Mouse (Mus musculus) MEL (cell line): ENCODE measurements around the gene Bckdhb. TPM values are rescaled to one million over a fixed set of nuclear protein-coding genes. Genes with fewer than 3 reads are reported as not detected.

ENCODE experiments used
- DNase-seq: peaks from one replicate; pipeline ENCODE4 v3.0.0; 2011; ENCODE audit warnings: low read depth, low spot score
- H3K27ac ChIP-seq: 2 replicates; pipeline ENCODE4 v1.5.1; 2012; ENCODE audit warnings: low read depth, mild to moderate bottlenecking, control low read depth, low read length, moderate library complexity; ENCODE audit not compliant: control insufficient read depth
- H3K27me3 ChIP-seq, 2 experiments: fragments of 150-350 bp in 1 of 2; sonication (generic) in 1 of 2; 2 replicates each; pipeline ENCODE4 v1.6.1; 2012; ENCODE audit warnings: low read length in 2 of 2, mild to moderate bottlenecking in 2 of 2, improper control_type of control experiment in 1 of 2, moderate library complexity in 1 of 2; ENCODE audit not compliant: insufficient read depth in 2 of 2, control insufficient read depth in 1 of 2
- H3K36me3 ChIP-seq, 2 experiments: 2 replicates each; pipeline ENCODE4 v1.6.1; 2012 to 2014; ENCODE audit warnings: low read length in 2 of 2, improper control_type of control experiment in 1 of 2, inconsistent platforms in 1 of 2, mild to moderate bottlenecking in 1 of 2; ENCODE audit not compliant: insufficient read depth in 2 of 2, control insufficient read depth in 1 of 2
- H3K4me1 ChIP-seq, 2 experiments: fragments of 150-350 bp in 1 of 2; sonication (generic) in 1 of 2; 2 replicates each; pipeline ENCODE4 v1.6.1; 2012; ENCODE audit warnings: low read length in 2 of 2, improper control_type of control experiment in 1 of 2, mild to moderate bottlenecking in 1 of 2; ENCODE audit not compliant: insufficient read depth in 2 of 2, control insufficient read depth in 1 of 2
- H3K4me3 ChIP-seq, 2 experiments: fragments of 150-350 bp in 1 of 2; sonication (generic) in 1 of 2; 2 replicates each; pipeline ENCODE4 v1.5.1; 2012; ENCODE audit warnings: low read depth in 2 of 2, low read length in 2 of 2, mild to moderate bottlenecking in 2 of 2, moderate library complexity in 2 of 2, control low read depth in 1 of 2, improper control_type of control experiment in 1 of 2; ENCODE audit not compliant: control insufficient read depth in 1 of 2, insufficient read depth in 1 of 2
- H3K79me2 ChIP-seq: 2 replicates; pipeline ENCODE4 v1.6.1; 2012; ENCODE audit warnings: mild to moderate bottlenecking, low read length, moderate library complexity; ENCODE audit not compliant: control insufficient read depth, poor library complexity, insufficient read depth
- H3K9ac ChIP-seq: 2 replicates; pipeline ENCODE4 v1.6.1; 2012; ENCODE audit warnings: low read depth, mild to moderate bottlenecking, control low read depth, low read length, moderate library complexity; ENCODE audit not compliant: control insufficient read depth, poor library complexity, severe bottlenecking
- H3K9me3 ChIP-seq: fragments of 150-350 bp; sonication (generic); replicated peaks from 2 replicates; pipeline ENCODE4 v1.6.1; 2012; ENCODE audit warnings: mild to moderate bottlenecking, low read length, improper control_type of control experiment, moderate library complexity; ENCODE audit not compliant: insufficient read depth
- CHD1 ChIP-seq: IDR thresholded peaks from 2 replicates; pipeline ENCODE4 v1.6.1; 2012; ENCODE audit warnings: low read depth, mild to moderate bottlenecking, inconsistent platforms, low read length, improper control_type of control experiment
- E2F4 ChIP-seq: IDR thresholded peaks from 2 replicates; pipeline ENCODE4 v1.6.1; 2011; ENCODE audit warnings: low read depth, low read length, improper control_type of control experiment, borderline replicate concordance
- ETS1 ChIP-seq: IDR thresholded peaks from 2 replicates; pipeline ENCODE4 v1.6.1; 2012; ENCODE audit warnings: low read depth, mild to moderate bottlenecking, inconsistent platforms, low read length, improper control_type of control experiment, moderate library complexity
- GATA1 ChIP-seq: IDR thresholded peaks from 2 replicates; pipeline ENCODE4 v1.6.1; 2011; ENCODE audit warnings: low read depth, low read length, improper control_type of control experiment
- HCFC1 ChIP-seq: IDR thresholded peaks from 2 replicates; pipeline ENCODE4 v1.6.1; 2012; ENCODE audit warnings: low read depth, mild to moderate bottlenecking, inconsistent platforms, low read length, improper control_type of control experiment, moderate library complexity
- JUND ChIP-seq: IDR thresholded peaks from 2 replicates; pipeline ENCODE4 v1.6.1; 2011; ENCODE audit warnings: low read depth, mild to moderate bottlenecking, improper control_type of control experiment, low read length
- KAT2A ChIP-seq: conservative IDR thresholded peaks from 2 replicates; pipeline ENCODE4 v1.6.1; 2012; ENCODE audit warnings: low read depth, low read length, improper control_type of control experiment, inconsistent platforms
- MEF2A ChIP-seq: IDR thresholded peaks from 2 replicates; pipeline ENCODE4 v1.6.1; 2014; ENCODE audit warnings: low read depth, mild to moderate bottlenecking, inconsistent platforms, low read length, improper control_type of control experiment; ENCODE audit not compliant: poor library complexity, insufficient replicate concordance, severe bottlenecking; ENCODE audit errors: extremely low read depth
- MXI1 ChIP-seq: IDR thresholded peaks from 2 replicates; pipeline ENCODE4 v1.6.1; 2011; ENCODE audit warnings: mild to moderate bottlenecking, low read depth, low read length, improper control_type of control experiment
- MYB ChIP-seq: IDR thresholded peaks from 2 replicates; pipeline ENCODE4 v1.6.1; 2011; ENCODE audit warnings: mild to moderate bottlenecking, low read depth, low read length, improper control_type of control experiment
- MYC ChIP-seq: IDR thresholded peaks from 2 replicates; pipeline ENCODE4 v1.6.1; 2011; ENCODE audit warnings: low read depth, mild to moderate bottlenecking, low read length, improper control_type of control experiment, moderate library complexity
- NRF1 ChIP-seq: IDR thresholded peaks from 2 replicates; pipeline ENCODE4 v1.6.1; 2014; ENCODE audit warnings: low read depth, mild to moderate bottlenecking, inconsistent platforms, low read length, improper control_type of control experiment, moderate library complexity; ENCODE audit not compliant: poor library complexity, insufficient read depth, severe bottlenecking
- RCOR1 ChIP-seq: IDR thresholded peaks from 2 replicates; pipeline ENCODE4 v1.6.1; 2012; ENCODE audit warnings: low read depth, mild to moderate bottlenecking, inconsistent platforms, low read length, improper control_type of control experiment
- TBP ChIP-seq: IDR thresholded peaks from 2 replicates; pipeline ENCODE4 v1.8.0; 2011; ENCODE audit warnings: low read depth, low read length, improper control_type of control experiment
- TCF12 ChIP-seq: IDR thresholded peaks from 2 replicates; pipeline ENCODE4 v1.6.1; 2014; ENCODE audit warnings: low read depth, mild to moderate bottlenecking, inconsistent platforms, low read length, improper control_type of control experiment, moderate library complexity
- UBTF ChIP-seq: IDR thresholded peaks from 2 replicates; pipeline ENCODE4 v1.6.1; 2012; ENCODE audit warnings: low read depth, mild to moderate bottlenecking, inconsistent platforms, low read length, improper control_type of control experiment, moderate library complexity, borderline replicate concordance; ENCODE audit not compliant: insufficient read depth
- ZC3H11A ChIP-seq: IDR thresholded peaks from 2 replicates; pipeline ENCODE4 v1.6.1; 2012; ENCODE audit warnings: low read depth, mild to moderate bottlenecking, inconsistent platforms, low read length, improper control_type of control experiment
- ZKSCAN1 ChIP-seq: IDR thresholded peaks from 2 replicates; pipeline ENCODE4 v1.6.1; 2012; ENCODE audit warnings: low read depth, mild to moderate bottlenecking, inconsistent platforms, low read length, improper control_type of control experiment, moderate library complexity
- ZNF384 ChIP-seq: IDR thresholded peaks from 2 replicates; pipeline ENCODE4 v1.6.1; 2012; ENCODE audit warnings: low read depth, mild to moderate bottlenecking, inconsistent platforms, low read length, improper control_type of control experiment
- polyA plus RNA-seq, 2 experiments: library from polyadenylated mRNA; stranded (reverse) in 1 of 2; unstranded in 1 of 2; fragments of >175 nt in 1 of 2; fragments of >200 nt in 1 of 2; gene quantifications; 2 replicates each; pipeline versions ENCODE4 v1.2.1 to v1.2.4; 2012; ENCODE audit warnings: low replicate concordance in 2 of 2, low read depth in 1 of 2; ENCODE audit not compliant: insufficient read length in 2 of 2, insufficient read depth in 1 of 2, missing spikeins in 1 of 2
- total RNA-seq: library from RNA; depleted of rRNA; stranded (reverse); fragments of 300-350 nt; gene quantifications from 2 replicates; pipeline ENCODE4 v1.2.3, GENCODE M21; 2012

Bckdhb gene
- total and polyA plus RNA-seq, 3 experiments, result 15.9 to 26.6 TPM; not detected in 1

DNA sequence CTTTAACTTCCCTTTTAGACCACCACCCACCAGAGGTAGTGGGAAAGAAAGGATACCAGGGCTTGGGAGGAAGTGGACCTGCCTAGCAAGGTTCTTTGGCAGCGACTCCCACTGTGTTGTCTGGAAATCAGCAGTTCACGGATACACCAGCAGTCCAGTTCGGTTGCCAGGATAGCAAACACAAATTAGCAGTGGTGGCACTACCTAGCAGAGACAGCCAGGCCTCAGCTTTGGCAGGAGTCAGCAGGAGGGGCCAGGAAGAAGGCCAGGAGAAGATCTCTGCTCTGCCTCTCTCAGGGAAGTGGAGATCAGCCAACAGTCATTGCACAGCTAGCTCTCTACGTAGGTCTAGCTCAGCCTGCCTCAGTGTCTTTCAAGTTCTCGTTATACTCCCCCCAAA lies 159.7 kb downstream of the Bckdhb start:
- no peaks in the 10 kb centered on the region for H3K27me3 ChIP-seq
- TF ChIP-seq TBP (no peak), ETS1 (no peak), KAT2A (no peak), MXI1 (no peak)
- H3K9ac ChIP-seq, result no peak overlapping the region
- no peak overlapping the region for H3K27ac ChIP-seq
- no peaks in the 10 kb centered on the region for H3K9me3 ChIP-seq
- H3K4me3 ChIP-seq, result no peak overlapping the region
- H3K79me2 ChIP-seq, result no peaks in the 10 kb centered on the region
- no peaks in the 10 kb centered on the region for H3K36me3 ChIP-seq
- DNase-seq, result no peak
- H3K4me1 ChIP-seq, result no peaks in the 10 kb centered on the region; a peak in 1 of 4 replicates

GRCm38 (mm10) chr9:84090316-84091063 lies 165.5 kb downstream of the Bckdhb start:
- DNase-seq, result no peak
- TF ChIP-seq TCF12 (0 out of 2 replicates have a peak, but pooled peaks have one; percentile 41), HCFC1 (no peak)
- Histone ChIP-seq H3K79me2 (no peaks in the 10 kb centered on the region), H3K36me3 (no peaks in the 10 kb centered on the region; a peak in 1 of 4 replicates), H3K9ac (no peak overlapping the region), H3K4me3 (no peak overlapping the region), H3K4me1 (no peaks in the 10 kb centered on the region; a peak in 1 of 4 replicates), H3K9me3 (no peaks in the 10 kb centered on the region), H3K27ac (no peak overlapping the region), H3K27me3 (no peaks in the 10 kb centered on the region)

DNA sequence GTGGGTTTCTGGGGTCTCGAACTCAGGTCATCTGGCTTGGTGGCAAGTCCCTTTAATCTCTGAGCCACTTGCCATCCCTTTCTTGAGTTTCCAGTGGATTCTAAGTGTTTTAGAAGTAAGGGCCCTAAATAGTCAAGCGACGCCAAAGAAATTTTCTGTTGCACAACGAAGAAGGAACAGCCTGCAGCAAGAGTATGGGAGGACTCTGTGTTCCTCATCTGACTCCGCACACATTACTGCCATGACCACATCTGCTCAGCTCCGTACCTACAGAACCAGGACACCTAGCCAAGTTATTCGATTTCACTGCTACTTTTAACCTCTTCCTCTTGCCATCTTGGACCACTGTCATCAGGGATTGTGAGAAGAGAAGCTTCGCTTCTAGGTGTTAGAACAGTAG lies 168.0 kb downstream of the Bckdhb start:
- Histone ChIP-seq H3K79me2 (no peaks in the 10 kb centered on the region), H3K9ac (no peak overlapping the region), H3K4me3 (no peak overlapping the region), H3K27ac (no peak overlapping the region), H3K4me1 (no peaks in the 10 kb centered on the region; a peak in 1 of 4 replicates), H3K9me3 (no peaks in the 10 kb centered on the region), H3K27me3 (no peaks in the 10 kb centered on the region), H3K36me3 (no peaks in the 10 kb centered on the region; a peak in 1 of 4 replicates)
- TF ChIP-seq NRF1 (no peak), E2F4 (no peak), UBTF (no peak), TCF12 (no peak), MYC (no peak), GATA1 (no peak), HCFC1 (no peak), ZC3H11A (no peak), CHD1 (no peak), RCOR1 (no peak), ZNF384 (no peak), KAT2A (no peak), ETS1 (no peak), MYB (no peak), ZKSCAN1 (no peak), MEF2A (no peak), JUND (no peak), MXI1 (no peak)
- no peak for DNase-seq
